Comparison of ENCODE assay signal across 8 mouse cellular contexts in the genomic region with DNA sequence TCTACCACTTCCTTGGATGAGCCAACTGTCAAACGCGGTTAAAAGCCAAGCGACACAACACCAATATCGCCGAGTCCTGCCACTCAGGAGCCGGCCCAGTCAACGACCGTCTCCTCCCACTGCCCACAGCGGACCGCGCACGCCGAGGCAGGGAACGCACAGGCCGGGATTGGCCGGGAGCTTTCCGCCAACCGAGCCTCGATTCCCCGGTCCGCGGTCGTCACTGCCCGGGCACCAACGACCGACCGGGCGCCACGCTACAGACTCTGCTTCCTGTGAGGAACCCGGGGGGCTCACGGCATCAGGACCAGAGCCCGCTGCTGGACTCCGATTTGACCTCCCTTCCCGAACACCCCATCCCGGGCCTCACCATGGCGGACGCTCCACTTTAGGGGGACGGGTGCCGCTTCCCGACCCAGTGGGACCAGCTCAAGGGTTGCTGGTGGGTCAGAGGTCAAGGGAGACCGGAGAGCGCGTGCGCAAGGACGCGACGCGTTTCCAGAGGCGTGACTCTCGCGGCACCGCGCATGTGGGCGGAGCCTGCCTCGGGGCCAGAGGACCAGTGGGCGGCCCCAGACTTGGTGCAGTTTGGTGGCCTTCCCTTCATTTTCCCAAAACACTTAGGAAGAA. TPM values are rescaled to one million over a fixed set of nuclear protein-coding genes. Genes with fewer than 3 reads are reported as not detected.
DNase-seq lines count a peak whose midpoint lies in the region; ATAC-seq lines count a peak whose summit lies in the region.

A gene (minus strand): TSS at position 508 of the 630 bp plus-strand sequence.

- ATAC-seq in common myeloid progenitor, adult 5-6 weeks (replicated peaks; ENCODE audit: low read depth, poor library complexity, severe bottlenecking), result peak; percentile 92
- peak; percentile 94 for ATAC-seq in megakaryocyte progenitor cell, adult 5-6 weeks (replicated peaks; ENCODE audit: poor library complexity)

- peak; percentile 97 for DNase-seq in ZHBTc4 (ENCODE audit: low read depth, low spot score)
- peak; percentile 93 for DNase-seq in gastrocnemius, postnatal 10 days
- peak; percentile 94 for DNase-seq in induced T-regulatory cell, adult 2 months (ENCODE audit: low read depth)
- DNase-seq in left cerebral cortex, adult 9 months (ENCODE audit: low spot score in 2 of 2), result peak; percentile 87 to 92
- DNase-seq in right cerebral cortex, postnatal 14 days, result peak; percentile 93
- DNase-seq in urinary bladder, postnatal 36 days (ENCODE audit: low spot score in 2 of 2), result peak; percentile 86 to 92

RNA-seq across cellular contexts. Expression of the gene that starts here (rescaled TPM):
- 8.3 and 11.1 TPM in 2 replicates for total RNA-seq in common myeloid progenitor, adult 5-6 weeks (2017)
- total RNA-seq in gastrocnemius, postnatal 10 days (2021), result 10 to 100 TPM; 79.3 to 82.7 TPM
- 74.0 and 86.1 TPM in 2 replicates for total RNA-seq in megakaryocyte progenitor cell, adult 5-6 weeks (2015)
- 19.1 and 35.2 TPM in 2 replicates for total RNA-seq in megakaryocyte progenitor cell, adult 5-6 weeks (2017)

Comparison
In these comparisons a context has a peak if more than half of its experiments do, and no peak if none do; other contexts are left out.
1. Peak in every context shown above with its lines: DNase-seq and ATAC-seq.